In genomic region chr2:157792840-157793552, GRCm38 (mm10) we compare ENCODE assay signal across 19 mouse cellular contexts. TPM values are rescaled to one million over a fixed set of nuclear protein-coding genes. Genes with fewer than 3 reads are reported as not detected.
DNase-seq lines count a peak whose midpoint lies in the region; ATAC-seq lines count a peak whose summit lies in the region.
"Had no signal": no experiment of that assay in that cellular context is flagged by ENCODE, and none has a peak within 500 bp of the region (broad histone marks: within the 10 kb centered on the region; RNA-seq: fewer than 3 reads in every experiment).

No protein-coding gene starts in this region.

- no peak overlapping the region for H3K4me2 ChIP-seq in midbrain, embryonic 12.5 days (replicated peaks)
- H3K4me2 ChIP-seq in intestine, embryonic 16.5 days (ENCODE audit: low read depth, low read length): no peak overlapping the region
- H3K4me2 ChIP-seq: hindbrain, embryonic 15.5 days; limb, embryonic 15.5 days; neural tube, embryonic 12.5 days had no signal

- 86% methylated on average over 10 of the region's 10 CpGs for WGBS in midbrain, embryonic 12.5 days
- 91% methylated on average over 10 of the region's 10 CpGs for WGBS in midbrain, embryonic 10.5 days
- 82% methylated on average over 10 of the region's 10 CpGs for WGBS in intestine, embryonic 16.5 days

- peak; percentile 46 to 48 for DNase-seq in cerebellum, postnatal 10 days
- DNase-seq in cerebellum, adult 11 months: no peak
- no peak for DNase-seq in midbrain, embryonic 10.5 days (ENCODE audit: low spot score)
- no peak for DNase-seq in left cerebral cortex, postnatal 25 days (ENCODE audit: low spot score in 2 of 2)
- DNase-seq: adrenal gland, adult 2 months; cerebellum, postnatal 25 days; gastrocnemius, postnatal 25 days; heart, postnatal 10 days; kidney, adult 2 months; right cerebral cortex, postnatal 25 days had no signal

- H3K9ac ChIP-seq in midbrain, embryonic 12.5 days (replicated peaks): no peak overlapping the region
- H3K9ac ChIP-seq in intestine, embryonic 16.5 days (ENCODE audit: low read depth, low read length): no peak overlapping the region
- H3K9ac ChIP-seq: hindbrain, embryonic 15.5 days; limb, embryonic 15.5 days; neural tube, embryonic 12.5 days had no signal

- no peak for ATAC-seq in midbrain, embryonic 12.5 days (ENCODE audit: low FRiP score, low read depth)
- ATAC-seq in granulocyte monocyte progenitor cell, adult 5-6 weeks (replicated peaks; ENCODE audit: poor library complexity, severe bottlenecking): peak; percentile 94
- ATAC-seq in megakaryocyte-erythroid progenitor cell, adult 5-6 weeks (replicated peaks; ENCODE audit: low FRiP score, low TSS enrichment, poor library complexity, severe bottlenecking): 0 out of 2 replicates have a peak, but pooled peaks have one; percentile 34
- ATAC-seq in intestine, embryonic 16.5 days: no peak
- ATAC-seq: CD4-positive, CD25-positive, alpha-beta regulatory T cell, adult 4 months had no signal

- peak overlapping the region; percentile 42 for H3K27ac ChIP-seq in midbrain, embryonic 12.5 days (replicated peaks)
- no peak overlapping the region for H3K27ac ChIP-seq in midbrain, embryonic 10.5 days (replicated peaks)
- no peak overlapping the region for H3K27ac ChIP-seq in intestine, embryonic 16.5 days (ENCODE audit: low read length)
- H3K27ac ChIP-seq: limb, embryonic 15.5 days; neural tube, embryonic 12.5 days had no signal

- peaks cover 12% of the 10 kb centered on the region; the same call in 1 of the 2 replicates for H3K4me1 ChIP-seq in midbrain, embryonic 12.5 days
- H3K4me1 ChIP-seq in midbrain, embryonic 10.5 days: peaks cover 21% of the 10 kb centered on the region
- H3K4me1 ChIP-seq in intestine, embryonic 16.5 days (ENCODE audit: control insufficient read depth, insufficient read depth, low read length): no peaks in the 10 kb centered on the region
- H3K4me1 ChIP-seq: limb, embryonic 15.5 days had no signal

- H3K36me3 ChIP-seq in midbrain, embryonic 12.5 days: peaks cover 7% of the 10 kb centered on the region; the same call in 1 of the 2 replicates
- H3K36me3 ChIP-seq in midbrain, embryonic 10.5 days: peaks cover 31% of the 10 kb centered on the region
- no peaks in the 10 kb centered on the region for H3K36me3 ChIP-seq in intestine, embryonic 16.5 days (ENCODE audit: control insufficient read depth, insufficient read depth, low read length)
- H3K36me3 ChIP-seq: hindbrain, embryonic 15.5 days had no signal

- H3K9me3 ChIP-seq in midbrain, embryonic 12.5 days: no peaks in the 10 kb centered on the region
- no peaks in the 10 kb centered on the region for H3K9me3 ChIP-seq in midbrain, embryonic 10.5 days (replicated peaks)
- no peaks in the 10 kb centered on the region for H3K9me3 ChIP-seq in intestine, embryonic 16.5 days (ENCODE audit: control insufficient read depth, low read length)
- H3K9me3 ChIP-seq: hindbrain, embryonic 15.5 days; limb, embryonic 15.5 days; neural tube, embryonic 12.5 days had no signal

- peaks cover 44% of the 10 kb centered on the region for H3K27me3 ChIP-seq in midbrain, embryonic 12.5 days
- peaks cover 30% of the 10 kb centered on the region for H3K27me3 ChIP-seq in midbrain, embryonic 10.5 days (ENCODE audit: low read depth, poor library complexity, severe bottlenecking)
- no peaks in the 10 kb centered on the region for H3K27me3 ChIP-seq in intestine, embryonic 16.5 days (replicated peaks; ENCODE audit: control insufficient read depth, insufficient read depth, low read length)
- H3K27me3 ChIP-seq: hindbrain, embryonic 15.5 days; limb, embryonic 15.5 days had no signal

- H3K4me3 ChIP-seq in midbrain, embryonic 12.5 days: no peak overlapping the region
- no peak overlapping the region for H3K4me3 ChIP-seq in midbrain, embryonic 10.5 days
- no peak overlapping the region for H3K4me3 ChIP-seq in intestine, embryonic 16.5 days (ENCODE audit: low read length)
- H3K4me3 ChIP-seq: erythroblast, embryonic 14.5 days; hindbrain, embryonic 15.5 days; limb, embryonic 15.5 days; neural tube, embryonic 12.5 days had no signal

- intact Hi-C loops in left cerebral cortex, postnatal 25 days (cut with DNase I): no loop called here

RNA-seq across cellular contexts. Expression of gene Ctnnbl1, which starts 55.8 kb away (rescaled TPM):
- 89.1 and 94.2 TPM in 2 replicates for polyA plus RNA-seq in midbrain, embryonic 12.5 days (2016; fragmentation: Nextera tagmentation; extraction: Ambion mirVana)
- 96.0 and 102 TPM in 2 replicates for polyA plus RNA-seq in midbrain, embryonic 10.5 days (2016; fragmentation: Nextera tagmentation; extraction: Ambion mirVana)
- total RNA-seq in granulocyte monocyte progenitor cell, adult 5-6 weeks (2014; fragmentation: Nextera tagmentation): 26.0 and 33.9 TPM in 2 replicates
- 47.1 and 60.9 TPM in 2 replicates for total RNA-seq in granulocyte monocyte progenitor cell, adult 5-6 weeks (2017)
- 23.5 and 28.1 TPM in 2 replicates for total RNA-seq in megakaryocyte-erythroid progenitor cell, adult 5-6 weeks (2014; fragmentation: Nextera tagmentation)
- total RNA-seq in megakaryocyte-erythroid progenitor cell, adult 5-6 weeks (2017): 36.6 and 39.6 TPM in 2 replicates
- total RNA-seq in left cerebral cortex, postnatal 25 days (2021): 10 to 100 TPM; 29.1 to 29.4 TPM
- polyA plus RNA-seq in intestine, embryonic 16.5 days (2015; fragmentation: Nextera tagmentation; extraction: Ambion mirVana): 40.3 and 48.2 TPM in 2 replicates

Comparison
In these comparisons a context has a peak if more than half of its experiments do, and no peak if none do; other contexts are left out.
1. DNase-seq: peak in cerebellum, postnatal 10 days (2 of 2); none in cerebellum, adult 11 months (single experiment), midbrain, embryonic 10.5 days (single experiment) and left cerebral cortex, postnatal 25 days (0 of 2).
2. ATAC-seq: peak in granulocyte monocyte progenitor cell, adult 5-6 weeks (single experiment) and megakaryocyte-erythroid progenitor cell, adult 5-6 weeks (single experiment); none in midbrain, embryonic 12.5 days (single experiment) and intestine, embryonic 16.5 days (single experiment).